Mouse (Mus musculus): ENCODE measurements around the gene Wdr73.

DNA sequence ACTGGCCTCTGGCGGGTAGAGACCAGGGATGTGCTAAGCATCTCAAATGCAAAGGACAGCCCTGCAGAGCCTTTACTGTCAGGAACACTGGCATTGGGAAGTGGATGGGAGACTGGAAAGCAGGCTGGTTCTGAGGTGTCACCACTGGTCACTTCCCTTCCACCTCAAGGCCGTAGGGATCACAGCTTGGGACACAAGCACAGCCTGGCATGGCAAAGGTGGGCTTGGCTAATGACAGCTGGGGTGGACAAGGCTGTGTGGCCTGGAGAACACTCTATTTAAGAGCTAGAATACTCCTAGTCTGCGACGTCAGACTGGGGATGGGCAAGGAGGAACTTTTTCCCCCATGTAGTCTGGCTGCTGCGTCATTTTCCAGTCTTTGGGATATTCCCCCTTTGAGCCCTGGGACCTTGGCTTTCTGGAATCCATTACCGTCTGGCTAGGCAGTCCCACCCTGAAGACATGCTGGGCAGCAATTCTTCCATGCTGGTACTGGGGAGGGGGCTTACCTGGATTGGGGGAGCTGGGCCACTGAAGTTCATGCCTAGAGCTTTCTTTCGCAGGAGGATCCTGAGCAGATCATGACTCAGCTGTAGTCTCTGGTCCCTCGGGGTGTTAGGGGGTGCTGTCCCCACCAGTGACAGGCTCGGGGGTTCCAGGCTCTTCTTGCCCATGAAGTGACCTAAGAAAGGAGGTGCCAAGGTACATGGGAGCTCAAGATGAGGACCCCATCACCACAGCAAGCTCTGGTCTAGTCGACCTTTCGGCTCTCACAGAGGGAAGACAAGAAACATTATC lies 2.8 kb upstream of the Wdr73 start:
- no peak for TF ChIP-seq POLR2A (IDR thresholded peaks at IDR 0.05; ENCODE audit: low read depth, low read length)
- TF ChIP-seq CTCF (IDR thresholded peaks at IDR 0.05; ENCODE audit: extremely low read depth, insufficient read depth, insufficient read length, insufficient replicate concordance), result no peak
